Mouse (Mus musculus) megakaryocyte, embryonic 14.5 days (primary cell): Measurements from ENCODE around the gene Pds5a. TPM values are rescaled to one million over a fixed set of nuclear protein-coding genes. Genes with fewer than 3 reads are reported as not detected.

Experiments used
- H3K27me3 ChIP-seq: replicated peaks from 2 replicates; pipeline ENCODE3; 2012; ENCODE audit warnings: inconsistent platforms
- H3K36me3 ChIP-seq: replicated peaks from 2 replicates; pipeline ENCODE3; 2012; ENCODE audit warnings: low read length, inconsistent platforms, mixed read lengths
- H3K4me1 ChIP-seq: 2 replicates; pipeline ENCODE4 v1.6.1; 2012; ENCODE audit warnings: inconsistent platforms
- H3K4me3 ChIP-seq: replicated peaks from 2 replicates; pipeline ENCODE3; 2012; ENCODE audit warnings: moderate library complexity, mild to moderate bottlenecking, inconsistent platforms
- H3K9me3 ChIP-seq: 2 replicates; pipeline ENCODE4 v1.6.1; 2012; ENCODE audit warnings: inconsistent platforms
- FLI1 ChIP-seq: IDR thresholded peaks from 2 replicates; pipeline ENCODE4 v1.6.1; 2012; ENCODE audit warnings: low read length, inconsistent platforms, mixed read lengths
- GATA1 ChIP-seq: IDR thresholded peaks from 3 replicates; pipeline ENCODE4 v1.6.1; 2012; ENCODE audit warnings: mixed read lengths, low read length, inconsistent platforms, borderline replicate concordance
- polyA plus RNA-seq: library from polyadenylated mRNA; stranded (reverse); fragments of >175 nt; gene quantifications from 2 replicates; pipeline ENCODE4 v1.2.3, GENCODE M21; 2012; ENCODE audit warnings: low replicate concordance; ENCODE audit not compliant: insufficient read depth

Pds5a gene
- polyA plus RNA-seq, 1 experiment = 1.8 TPM

DNA sequence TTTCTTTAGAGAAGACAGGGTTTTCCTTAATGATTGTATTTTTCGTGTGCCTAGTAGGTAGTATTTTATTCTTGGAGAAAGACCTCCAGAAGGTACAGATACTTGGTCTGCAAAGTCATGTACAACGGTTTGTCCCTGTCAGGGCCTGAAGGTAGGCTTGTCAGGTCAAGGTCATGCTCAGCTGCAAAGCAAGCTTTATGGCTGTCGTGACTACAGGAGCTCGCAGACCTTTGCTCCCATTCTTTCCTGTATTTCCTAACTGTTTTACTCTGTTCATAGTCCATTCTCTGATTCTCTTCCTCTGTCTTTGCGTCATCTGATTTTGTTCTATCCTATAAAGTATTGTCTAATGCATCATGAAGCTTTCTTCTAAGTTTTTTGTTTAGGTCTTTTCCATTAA is 111.8 kb downstream of the Pds5a start:
- Histone ChIP-seq H3K36me3 (peaks cover 73% of the 10 kb centered on the region), H3K4me3 (no peak overlapping the region), H3K9me3 (no peaks in the 10 kb centered on the region), H3K4me1 (peaks cover 21% of the 10 kb centered on the region; the same call in 1 of the 2 replicates), H3K27me3 (no peaks in the 10 kb centered on the region)
- no peak for TF ChIP-seq GATA1
- no peak for TF ChIP-seq FLI1

- H3K36me3 ChIP-seq = peaks cover 69% of the 10 kb centered on the region
- H3K4me3 ChIP-seq = no peak overlapping the region
- no peaks in the 10 kb centered on the region for H3K27me3 ChIP-seq
- TF ChIP-seq FLI1 (no peak), GATA1 (no peak)
- H3K9me3 ChIP-seq = no peaks in the 10 kb centered on the region
- peaks cover 17% of the 10 kb centered on the region for H3K4me1 ChIP-seq
Observed at GRCm38 (mm10) chr5:65578545-65578944, 119.5 kb downstream of the Pds5a start.

DNA sequence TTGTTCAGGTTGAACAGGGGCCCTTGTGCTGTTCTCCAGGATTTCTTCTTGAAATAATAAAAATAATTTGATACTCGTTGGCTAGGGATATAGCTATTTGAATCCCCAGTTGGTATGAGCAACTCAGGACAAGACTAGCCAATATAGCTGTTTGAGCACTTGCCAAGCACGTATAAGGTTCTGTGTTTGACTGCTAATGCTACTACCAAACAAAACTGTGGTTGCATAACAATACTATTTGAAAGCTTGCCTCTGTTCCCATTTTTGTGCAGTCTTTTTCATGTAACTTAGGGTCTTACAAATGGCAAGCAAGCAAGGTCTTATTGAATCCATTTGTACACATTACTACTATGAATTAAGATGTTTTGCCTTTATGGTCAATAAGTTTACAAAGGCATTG is 122.2 kb downstream of the Pds5a start:
- Histone ChIP-seq H3K4me1 (peaks cover 23% of the 10 kb centered on the region), H3K4me3 (no peak overlapping the region), H3K36me3 (peaks cover 61% of the 10 kb centered on the region), H3K9me3 (no peaks in the 10 kb centered on the region), H3K27me3 (no peaks in the 10 kb centered on the region)
- TF ChIP-seq FLI1 (no peak), GATA1 (no peak)

DNA sequence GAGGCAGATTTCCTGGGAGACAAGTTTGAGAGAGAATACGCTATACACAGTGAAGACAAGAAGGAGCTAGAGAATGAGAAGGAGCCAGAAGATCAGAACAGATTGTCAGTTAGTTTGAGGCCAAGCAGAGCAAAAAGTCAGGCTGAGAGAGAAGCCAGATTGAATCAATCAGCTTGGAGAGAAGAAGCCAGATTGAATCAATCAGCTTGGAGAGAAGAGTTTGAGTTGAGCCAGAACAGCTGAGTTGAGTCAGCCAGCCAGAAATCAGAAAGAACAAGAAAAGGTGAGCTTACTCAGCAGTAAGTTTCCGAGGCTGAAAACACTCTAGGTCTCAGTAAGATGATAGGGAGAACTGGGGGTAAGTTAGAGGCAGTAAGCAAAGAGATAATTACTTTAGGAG is 123.2 kb downstream of the Pds5a start:
- H3K4me3 ChIP-seq = no peak overlapping the region
- H3K27me3 ChIP-seq = no peaks in the 10 kb centered on the region
- H3K36me3 ChIP-seq = peaks cover 63% of the 10 kb centered on the region
- no peak for TF ChIP-seq GATA1
- TF ChIP-seq FLI1 = no peak
- no peaks in the 10 kb centered on the region for H3K9me3 ChIP-seq
- H3K4me1 ChIP-seq = peaks cover 23% of the 10 kb centered on the region

- no peak for TF ChIP-seq FLI1
- no peak for TF ChIP-seq GATA1
- H3K36me3 ChIP-seq = peaks cover 49% of the 10 kb centered on the region
- H3K4me1 ChIP-seq = peaks cover 29% of the 10 kb centered on the region
- H3K9me3 ChIP-seq = no peaks in the 10 kb centered on the region
- no peak overlapping the region for H3K4me3 ChIP-seq
- H3K27me3 ChIP-seq = no peaks in the 10 kb centered on the region
Observed at GRCm38 (mm10) chr5:65565486-65565885, 132.6 kb downstream of the Pds5a start.

GRCm38 (mm10) chr5:65561125-65561893 is 136.8 kb downstream of the Pds5a start:
- Histone ChIP-seq H3K27me3 (no peaks in the 10 kb centered on the region), H3K36me3 (peaks cover 32% of the 10 kb centered on the region), H3K9me3 (no peaks in the 10 kb centered on the region), H3K4me3 (no peak overlapping the region), H3K4me1 (peaks cover 55% of the 10 kb centered on the region)
- TF ChIP-seq GATA1 (no peak), FLI1 (no peak)

GRCm38 (mm10) chr5:65557109-65557508 is 141.0 kb downstream of the Pds5a start:
- Histone ChIP-seq H3K4me1 (peaks cover 60% of the 10 kb centered on the region), H3K27me3 (no peaks in the 10 kb centered on the region), H3K36me3 (peaks cover 45% of the 10 kb centered on the region), H3K9me3 (no peaks in the 10 kb centered on the region), H3K4me3 (no peak overlapping the region)
- TF ChIP-seq FLI1 = no peak
- no peak for TF ChIP-seq GATA1

Other genes starting within 250 kb of the Pds5a start
- 52.6 TPM in 1 of 2 replicates, not detected in the other for gene Gm43552, start 205.4 kb downstream of the Pds5a start, polyA plus RNA-seq
- 60.5 and 108 TPM in 2 replicates for gene Smim14, start 161.1 kb downstream of the Pds5a start, polyA plus RNA-seq
- gene Ube2k, start 161.0 kb downstream of the Pds5a start, polyA plus RNA-seq = 16.2 and 135 TPM in 2 replicates
- 3.4 and 4.3 TPM in 2 replicates for gene N4bp2, start 65.2 kb upstream of the Pds5a start, polyA plus RNA-seq
- 0.70 TPM in 1 of 2 replicates, not detected in the other for gene Rhoh, start 162.9 kb upstream of the Pds5a start, polyA plus RNA-seq
- not detected in 2 replicates for gene Chrna9, start 236.6 kb upstream of the Pds5a start, polyA plus RNA-seq